Mouse (Mus musculus): ENCODE data around the gene Ssbp2.

GRCm38 (mm10) chr13:91681474-91681873 lies 221.4 kb downstream of the Ssbp2 start:
- no peak for TF ChIP-seq CTCF (IDR thresholded peaks at IDR 0.05; ENCODE audit: borderline replicate concordance, insufficient read depth, low read depth, low read length)
- no peak for TF ChIP-seq POLR2A (IDR thresholded peaks at IDR 0.05; ENCODE audit: borderline replicate concordance, insufficient read depth, low read length)
